Mouse (Mus musculus): Measurements from ENCODE around the gene Angel1.

DNA sequence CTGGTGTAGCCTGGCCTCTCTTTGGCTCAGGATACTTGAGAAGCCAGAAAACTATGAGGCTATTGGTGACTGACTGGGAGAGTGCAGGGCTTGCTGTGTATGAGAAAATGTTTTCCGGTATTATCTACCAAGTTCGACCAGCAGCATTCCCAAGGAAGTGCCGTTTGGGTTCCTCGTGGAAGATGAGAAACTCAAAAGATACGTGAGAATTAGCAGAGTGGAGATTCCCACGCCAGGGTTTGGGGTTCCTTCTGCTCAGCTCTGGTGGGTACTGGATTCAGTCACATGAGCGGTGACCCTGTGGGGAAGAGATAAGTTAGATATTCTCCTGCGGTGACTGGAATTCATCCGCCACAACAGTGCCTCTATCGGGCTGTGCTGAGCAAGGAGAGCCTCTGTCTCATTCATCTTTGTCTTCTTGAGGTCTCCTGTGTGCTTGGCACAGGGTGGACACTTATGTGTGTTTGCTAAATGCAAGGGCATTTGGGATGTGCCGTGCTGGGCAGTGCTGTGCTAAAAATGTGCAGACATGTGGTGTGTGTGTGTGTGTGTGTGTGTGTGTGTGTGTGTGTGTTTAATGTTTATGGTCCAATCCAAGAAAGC lies 45.6 kb downstream of the Angel1 start:
- TF ChIP-seq CTCF (IDR thresholded peaks at IDR 0.05; ENCODE audit: low read depth) (no peak), EP300 (IDR thresholded peaks at IDR 0.05; ENCODE audit: low read depth) (no peak)
